Mouse (Mus musculus) intestine, embryonic 14.5 days (tissue): ENCODE measurements around the gene Immt. TPM values are rescaled to one million over a fixed set of nuclear protein-coding genes. Genes with fewer than 3 reads are reported as not detected.

Experiments used
- ATAC-seq: fragments of 200-750 bp; cut with Nextera tagmentation; replicated peaks from 2 replicates; pipeline ENCODE4 v1.8.0; 2017; ENCODE audit warnings: low read depth, moderate number of reproducible peaks, moderate TSS enrichment, moderate library complexity; ENCODE audit not compliant: low FRiP score, low TSS enrichment
- DNase-seq: peaks from one replicate; pipeline ENCODE4 v3.0.0-alpha.2; 2018; ENCODE audit warnings: low spot score
- H3K27ac ChIP-seq: fragments of 300-500 bp; sonication (generic); 2 replicates; pipeline ENCODE4 v1.5.1; 2014; ENCODE audit warnings: low read depth, mild to moderate bottlenecking, control low read depth
- H3K27me3 ChIP-seq: fragments of 300-500 bp; sonication (generic); replicated peaks from 2 replicates; pipeline ENCODE4 v1.6.1; 2014; ENCODE audit warnings: low read length, control low read depth; ENCODE audit not compliant: control insufficient read depth, insufficient read depth
- H3K36me3 ChIP-seq: fragments of 300-500 bp; sonication (generic); 2 replicates; pipeline ENCODE4 v1.6.1; 2014; ENCODE audit warnings: low read length, control low read depth; ENCODE audit not compliant: control insufficient read depth, insufficient read depth
- H3K4me1 ChIP-seq: fragments of 300-500 bp; sonication (generic); replicated peaks from 2 replicates; pipeline ENCODE4 v1.6.1; 2014; ENCODE audit warnings: low read length, control low read depth, mixed read lengths; ENCODE audit not compliant: control insufficient read depth, insufficient read depth
- H3K4me2 ChIP-seq: fragments of 300-500 bp; sonication (generic); 2 replicates; pipeline ENCODE4 v1.6.1; 2014; ENCODE audit warnings: low read length
- H3K4me3 ChIP-seq: fragments of 300-500 bp; sonication (generic); 2 replicates; pipeline ENCODE4 v1.5.1; 2014; ENCODE audit warnings: low read depth, low read length, control low read depth, mixed read lengths
- H3K9ac ChIP-seq: fragments of 300-500 bp; sonication (generic); 2 replicates; pipeline ENCODE4 v1.6.1; 2014; ENCODE audit warnings: mild to moderate bottlenecking, low read length
- H3K9me3 ChIP-seq: fragments of 300-500 bp; sonication (generic); 2 replicates; pipeline ENCODE4 v1.6.1; 2016; ENCODE audit warnings: low read length, control low read depth; ENCODE audit not compliant: control insufficient read depth
- WGBS: fragments of 180-500 bp; shearing (Covaris S2); extraction: QIAGEN DNeasy Blood & Tissue Kit; methylation state at CpG from one replicate; pipeline ENCODE4 v1.1.7; 2014; 5-methylcytosine and 5-hydroxymethylcytosine counted together
- polyA plus RNA-seq: library from polyadenylated mRNA; unstranded; fragments of >200 nt; fragmentation: Nextera tagmentation; extraction: Ambion mirVana; gene quantifications from 2 replicates; pipeline ENCODE4 v1.2.1, GENCODE M21; 2014

Immt gene
- polyA plus RNA-seq, 1 experiment from 2014 or later: 224 TPM

DNA sequence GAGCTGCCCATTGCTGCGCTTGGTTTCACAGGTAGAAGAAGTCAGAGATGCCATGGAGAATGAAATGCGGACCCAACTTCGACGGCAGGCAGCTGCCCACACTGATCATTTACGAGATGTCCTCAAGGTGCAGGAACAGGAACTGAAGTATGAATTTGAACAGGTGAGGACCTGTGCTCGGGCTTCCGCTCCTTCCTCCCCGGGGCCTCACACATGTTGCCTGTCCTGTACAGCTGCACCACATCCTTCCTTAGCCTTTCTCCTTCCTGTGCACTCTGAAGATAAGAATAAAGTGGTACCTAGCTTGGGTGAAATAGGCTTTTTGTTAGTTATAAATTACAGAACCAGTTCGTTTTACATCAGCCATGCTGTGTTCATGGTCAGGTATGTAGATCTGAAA, 40.3 kb downstream of the Immt start:
- Histone ChIP-seq H3K4me2 (no peak overlapping the region), H3K27ac (no peak overlapping the region), H3K4me1 (no peaks in the 10 kb centered on the region), H3K36me3 (peaks cover 88% of the 10 kb centered on the region), H3K9ac (no peak overlapping the region), H3K27me3 (no peaks in the 10 kb centered on the region), H3K4me3 (no peak overlapping the region), H3K9me3 (no peaks in the 10 kb centered on the region)
- ATAC-seq: no peak
- 96% methylated on average over 9 of the region's 9 CpGs for WGBS
- DNase-seq: no peak

DNA sequence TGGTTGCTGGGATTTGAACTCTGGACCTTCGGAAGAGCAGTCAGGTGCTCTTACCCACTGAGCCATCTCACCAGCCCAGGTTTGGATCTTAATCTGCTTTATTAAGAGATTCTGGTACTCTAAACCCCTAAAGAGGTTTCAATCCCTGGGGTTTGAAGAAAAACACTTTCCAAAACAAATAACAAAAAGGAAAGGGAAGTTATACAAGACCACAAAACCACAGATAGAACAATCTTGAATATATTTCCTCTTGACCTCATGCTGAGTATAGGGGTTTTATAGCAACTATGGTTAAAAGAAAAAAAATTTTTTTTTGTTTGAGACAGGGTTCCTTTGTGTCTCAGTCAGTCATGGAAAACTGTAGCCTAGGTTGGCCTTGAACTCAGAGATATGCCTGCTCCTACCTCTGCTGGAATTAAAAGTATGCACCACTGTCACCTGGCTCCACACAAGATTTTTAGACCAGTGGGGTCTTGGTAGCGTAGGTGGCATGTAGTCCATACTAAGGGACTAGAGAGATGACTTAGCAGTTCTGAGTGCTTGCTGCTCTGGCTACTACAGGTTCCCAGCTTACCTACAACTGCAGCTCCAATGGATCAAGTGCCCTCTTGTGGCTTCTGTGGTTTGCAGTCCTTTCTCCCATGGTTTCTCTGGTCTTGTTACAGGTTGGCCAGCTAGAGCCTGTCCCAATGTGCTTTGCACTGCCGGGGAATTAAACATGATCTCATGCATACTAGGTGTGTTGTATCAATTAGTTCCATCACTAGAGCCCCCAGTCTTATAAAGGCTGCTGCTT, 47.0 kb downstream of the Immt start:
- H3K4me1 ChIP-seq: no peaks in the 10 kb centered on the region
- H3K36me3 ChIP-seq: peaks cover 85% of the 10 kb centered on the region
- ATAC-seq (no peak), DNase-seq (no peak)
- H3K4me2 ChIP-seq: no peak overlapping the region
- no peak overlapping the region for H3K27ac ChIP-seq
- no peaks in the 10 kb centered on the region for H3K27me3 ChIP-seq
- 97% methylated on average over 3 of the region's 3 CpGs for WGBS
- H3K9ac ChIP-seq: no peak overlapping the region
- H3K9me3 ChIP-seq: no peaks in the 10 kb centered on the region
- no peak overlapping the region for H3K4me3 ChIP-seq

DNA sequence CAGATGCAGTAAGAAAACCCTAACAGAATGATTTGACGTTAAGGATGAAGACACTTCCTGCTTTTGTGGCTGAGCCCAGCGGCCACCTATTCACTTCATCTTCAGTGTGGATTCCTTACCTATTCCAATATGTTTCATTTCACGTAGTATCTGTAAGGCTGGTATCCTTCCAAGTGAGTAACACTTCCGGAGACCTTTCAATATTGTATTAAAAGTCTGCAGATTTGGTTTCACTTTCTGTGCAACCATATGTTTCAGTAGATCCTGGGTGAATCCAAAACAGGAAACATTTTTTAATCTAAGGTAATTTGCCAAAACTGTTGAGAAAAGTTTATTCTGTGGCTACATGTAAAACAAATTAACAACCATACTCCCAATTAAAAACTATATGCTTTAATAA, 62.1 kb downstream of the Immt start:
- Histone ChIP-seq H3K36me3 (peaks cover 94% of the 10 kb centered on the region), H3K27me3 (no peaks in the 10 kb centered on the region), H3K4me3 (no peak overlapping the region), H3K9me3 (no peaks in the 10 kb centered on the region), H3K4me1 (no peaks in the 10 kb centered on the region), H3K4me2 (no peak overlapping the region), H3K9ac (no peak overlapping the region), H3K27ac (no peak overlapping the region)
- 92% methylated on average over 4 of the region's 4 CpGs for whole genome bisulfite sequencing
- ATAC-seq (no peak), DNase-seq (no peak)

DNA sequence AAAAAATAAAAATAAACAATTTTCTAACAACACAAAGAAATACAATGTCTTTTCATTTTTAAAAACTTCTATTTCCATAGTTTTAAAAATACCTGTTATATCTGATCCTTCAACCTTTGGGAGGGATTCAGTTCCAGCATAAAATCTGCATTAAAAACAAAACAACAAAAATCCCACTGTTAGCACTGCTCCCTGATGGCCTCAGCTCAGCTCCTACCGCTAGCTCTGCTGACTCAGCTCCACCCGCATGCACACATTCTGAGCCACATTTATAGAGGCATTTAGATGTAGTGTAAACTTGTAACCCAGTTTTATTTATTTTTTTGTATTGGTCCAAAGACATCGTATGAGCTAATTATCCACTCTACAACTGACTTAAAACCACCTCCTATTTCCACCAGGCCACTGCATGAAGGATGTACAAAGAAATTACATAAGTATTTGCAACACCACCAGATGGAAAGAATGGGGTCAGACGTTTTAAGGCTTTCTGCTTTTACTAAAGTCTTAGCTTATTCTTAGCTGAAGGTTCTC, 76.6 kb downstream of the Immt start:
- DNase-seq (no peak), ATAC-seq (no peak)
- Histone ChIP-seq H3K36me3 (peaks cover 42% of the 10 kb centered on the region), H3K9ac (peak overlapping the region; percentile 69), H3K4me2 (peak overlapping the region; percentile 90), H3K4me1 (no peaks in the 10 kb centered on the region; the same call in 1 of the 2 replicates), H3K4me3 (peak overlapping the region; percentile 77), H3K27me3 (no peaks in the 10 kb centered on the region), H3K27ac (no peak overlapping the region), H3K9me3 (no peaks in the 10 kb centered on the region)
- WGBS: 8% methylated on average over 4 of the region's 4 CpGs

DNA sequence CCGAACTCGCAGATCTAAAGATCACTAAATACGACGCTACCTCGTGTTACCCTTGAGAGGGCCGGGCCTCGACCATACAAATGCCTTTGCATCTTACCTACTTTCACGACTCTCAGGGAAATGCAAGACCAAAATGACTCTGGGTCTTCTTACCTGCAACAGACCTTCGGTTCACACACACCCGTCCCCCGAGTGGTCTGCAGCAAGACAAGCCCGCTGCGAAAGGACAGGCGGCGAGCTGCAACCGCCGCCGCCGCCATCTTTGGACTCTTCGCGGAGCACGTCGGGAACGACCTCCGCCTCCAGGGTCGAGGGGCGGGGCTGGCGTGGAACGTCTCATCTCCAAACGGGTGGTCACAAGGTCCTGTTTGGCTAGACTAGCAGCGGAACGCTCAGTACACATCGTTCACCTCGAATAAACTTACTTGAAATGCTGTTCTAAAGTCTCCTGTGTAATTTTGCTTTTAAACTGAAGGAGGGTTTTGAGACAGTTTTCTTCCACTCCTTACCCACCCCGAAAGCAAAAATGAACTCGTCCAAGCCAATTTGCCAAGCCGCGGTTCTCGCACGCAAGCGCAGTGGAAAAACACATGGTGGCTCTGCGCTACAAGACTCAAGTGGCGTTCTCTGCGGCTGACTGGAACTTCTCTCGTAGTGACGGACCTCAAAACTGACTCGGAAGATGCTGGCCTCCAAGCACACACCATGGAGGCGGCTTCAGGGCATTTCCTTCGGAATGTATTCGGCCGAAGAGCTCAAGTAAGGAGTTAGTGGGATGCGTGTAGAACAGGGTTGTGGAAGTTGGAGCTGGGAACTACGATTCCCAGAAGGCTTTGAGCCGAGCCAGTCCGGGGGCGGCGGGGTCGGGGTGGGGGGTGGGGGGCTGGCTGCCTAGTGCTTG, 77.6 kb downstream of the Immt start, which contains the start of the genes Ptcd3 and Polr1a:
TSS of gene Ptcd3 (minus strand) at position 270 of the 901 bp plus-strand sequence.
TSS of gene Polr1a (plus strand) at position 573 of the 901 bp plus-strand sequence.
- peak; percentile 93 for ATAC-seq
- H3K4me2 ChIP-seq: peak within 1 kb of the TSS; percentile 90
- peak within 1 kb of the TSS; percentile 69 for H3K9ac ChIP-seq
- H3K4me1 ChIP-seq: no peaks in the 10 kb centered on the region; the same call in 1 of the 2 replicates
- H3K36me3 ChIP-seq: peaks cover 38% of the 10 kb centered on the region
- WGBS: under 1% methylated on average over 58 of the region's 58 CpGs
- no peaks in the 10 kb centered on the region for H3K9me3 ChIP-seq
- peak within 1 kb of the TSS; percentile 81 for H3K27ac ChIP-seq
- H3K27me3 ChIP-seq: no peaks in the 10 kb centered on the region
- peak within 1 kb of the TSS; percentile 77 for H3K4me3 ChIP-seq
- DNase-seq: peak; percentile 97

DNA sequence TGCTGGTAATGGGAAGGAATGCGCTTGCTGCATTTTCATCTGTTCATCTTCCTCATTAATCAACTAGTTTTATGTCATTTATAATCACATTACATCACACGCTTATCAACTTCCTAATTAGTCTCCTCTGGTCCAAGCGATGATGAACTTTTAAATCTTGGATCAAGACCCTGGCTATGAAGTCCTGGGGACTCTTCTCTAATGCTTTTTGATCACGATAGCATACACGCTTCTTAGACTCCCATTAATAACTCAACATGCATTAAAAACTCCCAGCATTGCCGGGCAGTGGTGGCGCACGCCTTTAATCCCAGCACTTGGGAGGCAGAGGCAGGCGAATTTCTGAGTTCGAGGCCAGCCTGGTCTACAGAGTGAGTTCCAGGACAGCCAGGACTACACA, 78.3 kb downstream of the Immt start:
- Histone ChIP-seq H3K27ac (peak overlapping the region; percentile 81; the same call in 1 of the 2 replicates), H3K4me1 (no peaks in the 10 kb centered on the region; the same call in 1 of the 2 replicates), H3K9me3 (no peaks in the 10 kb centered on the region), H3K27me3 (no peaks in the 10 kb centered on the region), H3K4me2 (peak overlapping the region; percentile 90), H3K4me3 (peak overlapping the region; percentile 77), H3K36me3 (peaks cover 38% of the 10 kb centered on the region), H3K9ac (peak overlapping the region; percentile 69)
- no peak for DNase-seq
- 28% methylated on average over 10 of the region's 10 CpGs for WGBS
- peak; percentile 28; the same call in 1 of the 2 replicates for ATAC-seq

GRCm38 (mm10) chr6:71909840-71910239, 78.7 kb downstream of the Immt start:
- 74% methylated on average over 6 of the region's 6 CpGs for WGBS
- Histone ChIP-seq H3K9ac (no peak overlapping the region), H3K4me2 (peak overlapping the region; percentile 90), H3K36me3 (peaks cover 36% of the 10 kb centered on the region), H3K4me1 (no peaks in the 10 kb centered on the region; the same call in 1 of the 2 replicates), H3K4me3 (peak overlapping the region; percentile 77), H3K27me3 (no peaks in the 10 kb centered on the region), H3K9me3 (no peaks in the 10 kb centered on the region), H3K27ac (no peak overlapping the region)
- no peak for ATAC-seq
- DNase-seq: no peak

DNA sequence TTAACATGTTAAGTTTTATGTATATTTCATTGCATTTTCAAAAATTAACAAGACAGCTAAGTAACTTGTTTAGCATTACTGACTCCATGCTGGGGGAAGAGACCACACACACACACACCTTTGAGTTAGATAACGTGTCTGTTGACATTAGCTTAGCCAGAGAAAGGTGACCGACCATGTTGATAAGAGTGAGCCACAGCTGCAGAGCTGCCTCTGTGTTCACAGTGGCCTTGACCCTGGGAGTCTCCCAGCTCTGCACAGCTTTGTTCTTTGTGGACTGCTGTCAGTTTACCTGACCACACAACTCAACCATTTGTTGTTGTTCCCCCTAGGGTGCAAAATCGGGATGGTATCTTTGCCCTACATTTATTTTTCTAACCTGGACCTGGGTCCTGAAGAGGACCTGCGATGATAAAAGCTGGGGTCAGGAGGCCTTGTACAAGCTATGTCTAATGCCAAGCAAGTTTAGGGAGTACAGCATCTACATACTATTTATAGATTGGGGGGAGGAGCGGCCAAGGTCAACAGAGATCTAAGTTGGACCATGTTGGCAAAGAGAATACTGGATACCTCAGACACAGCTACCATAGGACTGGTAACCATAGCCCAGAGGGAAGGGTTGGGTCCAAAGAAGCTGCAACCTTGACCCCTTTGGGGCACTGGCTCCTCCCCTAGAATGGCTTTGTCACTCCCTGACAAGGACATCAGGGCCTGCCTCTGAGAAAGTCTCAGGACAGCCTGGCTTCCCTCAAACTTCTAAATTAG, 80.7 kb downstream of the Immt start:
- no peak overlapping the region for H3K4me3 ChIP-seq
- peaks cover 38% of the 10 kb centered on the region for H3K36me3 ChIP-seq
- ATAC-seq: no peak
- no peaks in the 10 kb centered on the region for H3K9me3 ChIP-seq
- no peak overlapping the region for H3K4me2 ChIP-seq
- no peak for DNase-seq
- no peaks in the 10 kb centered on the region for H3K27me3 ChIP-seq
- H3K27ac ChIP-seq: no peak overlapping the region
- no peaks in the 10 kb centered on the region; the same call in 1 of the 2 replicates for H3K4me1 ChIP-seq
- no peak overlapping the region for H3K9ac ChIP-seq
- WGBS: 61% methylated on average over 5 of the region's 5 CpGs
